Mouse (Mus musculus) 3T3-L1 (cell line): Measurements from ENCODE around the gene Gm3182.
"Not testable (repeated sequence)": the region's sequence is repeated elsewhere in the genome, so short reads cannot be mapped to it uniquely, and the experiment has no call there.

Experiments
- DNase-seq: peaks from one replicate; pipeline ENCODE4 v3.0.0-alpha.2; 2015; ENCODE audit warnings: low read depth, low spot score

The Gm3182 gene

GRCm38 (mm10) chr14:4481445-4481844 lies at the start of gene Gm3182:
Gene Gm3182 (plus strand): TSS chr14:4481745.
- not testable (repeated sequence) for DNase-seq

DNA sequence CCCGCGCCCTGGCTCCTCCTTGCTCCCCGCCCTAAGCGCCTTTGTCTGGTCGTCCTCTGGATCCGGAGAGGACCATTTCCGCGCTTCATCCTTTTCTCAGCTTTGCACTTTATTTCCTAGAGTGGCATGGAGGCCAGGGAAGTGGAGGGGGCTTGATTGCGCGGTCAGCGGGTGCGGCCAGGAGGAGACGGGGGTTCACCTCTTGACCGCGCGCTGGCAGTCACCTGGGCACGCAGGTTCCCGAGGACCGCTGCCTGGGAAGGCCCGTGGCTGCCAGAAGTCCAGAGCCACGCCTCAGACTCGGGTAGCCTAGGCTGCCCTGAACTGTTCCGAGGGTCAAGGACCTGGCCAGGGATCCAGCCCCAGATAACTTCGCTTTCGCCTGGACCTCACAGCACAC lies 17.9 kb downstream of the Gm3182 start:
- not testable (repeated sequence) for DNase-seq
